Mouse (Mus musculus): Measurements from ENCODE around the gene Syne1.

DNA sequence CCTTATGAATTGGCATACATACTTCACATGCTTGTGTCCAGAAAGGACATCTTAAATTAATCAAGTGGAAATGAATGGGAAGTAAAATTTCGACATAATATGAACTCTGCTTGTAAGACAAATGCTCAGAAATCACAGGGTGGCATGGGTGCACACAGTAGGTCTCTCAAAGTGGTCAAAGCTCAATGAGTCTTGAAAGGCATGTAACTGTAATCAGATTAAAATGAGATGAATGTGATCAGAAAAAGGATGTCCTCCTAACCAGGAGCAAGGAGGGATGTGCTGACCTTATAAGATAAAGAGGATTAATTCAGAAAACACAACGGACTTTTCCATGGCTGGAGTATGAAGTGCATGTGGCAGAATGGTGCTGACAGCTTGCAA, 453.5 kb downstream of the Syne1 start:
- no peak for TF ChIP-seq CTCF (IDR thresholded peaks at IDR 0.05; ENCODE audit: low read depth)
- TF ChIP-seq EP300 (IDR thresholded peaks at IDR 0.05; ENCODE audit: low read depth) = no peak

All from liver, postnatal 0 days (tissue).